Mouse (Mus musculus): ENCODE results near the gene Dip2b. TPM values are rescaled to one million over a fixed set of nuclear protein-coding genes. Genes with fewer than 3 reads are reported as not detected.

The Dip2b gene
- total RNA-seq (2015; ENCODE audit: low replicate concordance) (4.2 and 7.7 TPM in 2 replicates), total RNA-seq (2017; ENCODE audit: low replicate concordance) (2.6 and 4.2 TPM in 2 replicates)

GRCm38 (mm10) chr15:100038470-100038971, at the start of gene Dip2b:
Dip2b (plus strand) TSS chr15:100038664.
- ATAC-seq (replicated peaks; ENCODE audit: low FRiP score, poor library complexity, severe bottlenecking) = peak; percentile 94

GRCm38 (mm10) chr15:99993100-99993499, 45.4 kb upstream of the Dip2b start:
- no peak for ATAC-seq (replicated peaks; ENCODE audit: low FRiP score, poor library complexity, severe bottlenecking)

GRCm38 (mm10) chr15:99997114-99997804, 41.2 kb upstream of the Dip2b start:
- ATAC-seq (replicated peaks; ENCODE audit: low FRiP score, poor library complexity, severe bottlenecking) = no peak

- no peak for ATAC-seq (replicated peaks; ENCODE audit: low FRiP score, poor library complexity, severe bottlenecking)
These were observed 39.1 kb upstream of the Dip2b start for GRCm38 (mm10) chr15:99999390-99999789.

- ATAC-seq (replicated peaks; ENCODE audit: low FRiP score, poor library complexity, severe bottlenecking) = no peak
These were observed 33.7 kb upstream of the Dip2b start for GRCm38 (mm10) chr15:100004677-100005273.

GRCm38 (mm10) chr15:100006180-100006579, 32.3 kb upstream of the Dip2b start:
- no peak for ATAC-seq (replicated peaks; ENCODE audit: low FRiP score, poor library complexity, severe bottlenecking)

GRCm38 (mm10) chr15:100018280-100018899, 20.1 kb upstream of the Dip2b start:
- ATAC-seq (replicated peaks; ENCODE audit: low FRiP score, poor library complexity, severe bottlenecking) = no peak

- ATAC-seq (replicated peaks; ENCODE audit: low FRiP score, poor library complexity, severe bottlenecking) = no peak
These were observed 17.3 kb upstream of the Dip2b start for GRCm38 (mm10) chr15:100021175-100021574.

GRCm38 (mm10) chr15:100022923-100023322, 15.5 kb upstream of the Dip2b start:
- no peak for ATAC-seq (replicated peaks; ENCODE audit: low FRiP score, poor library complexity, severe bottlenecking)

- ATAC-seq (replicated peaks; ENCODE audit: low FRiP score, poor library complexity, severe bottlenecking) = no peak
These were observed 13.2 kb upstream of the Dip2b start for GRCm38 (mm10) chr15:100025076-100025834.

- ATAC-seq (replicated peaks; ENCODE audit: low FRiP score, poor library complexity, severe bottlenecking) = no peak
These were observed 10.3 kb upstream of the Dip2b start for GRCm38 (mm10) chr15:100028133-100028532.

- ATAC-seq (replicated peaks; ENCODE audit: low FRiP score, poor library complexity, severe bottlenecking) = no peak
These were observed 9.0 kb upstream of the Dip2b start for GRCm38 (mm10) chr15:100029497-100029896.

- no peak for ATAC-seq (replicated peaks; ENCODE audit: low FRiP score, poor library complexity, severe bottlenecking)
These were observed 8.6 kb upstream of the Dip2b start for GRCm38 (mm10) chr15:100029900-100030299.

- no peak for ATAC-seq (replicated peaks; ENCODE audit: low FRiP score, poor library complexity, severe bottlenecking)
These were observed 5.9 kb upstream of the Dip2b start for GRCm38 (mm10) chr15:100032546-100032945.

- 0 out of 2 replicates have a peak, but pooled peaks have one; percentile 6 for ATAC-seq (replicated peaks; ENCODE audit: low FRiP score, poor library complexity, severe bottlenecking)
These were observed 687 bp downstream of the Dip2b start for GRCm38 (mm10) chr15:100039001-100039701.

- ATAC-seq (replicated peaks; ENCODE audit: low FRiP score, poor library complexity, severe bottlenecking) = no peak
These were observed 2.2 kb downstream of the Dip2b start for GRCm38 (mm10) chr15:100040541-100041266.

- no peak for ATAC-seq (replicated peaks; ENCODE audit: low FRiP score, poor library complexity, severe bottlenecking)
These were observed 3.0 kb downstream of the Dip2b start for GRCm38 (mm10) chr15:100041267-100042047.

GRCm38 (mm10) chr15:100042048-100042400, 3.6 kb downstream of the Dip2b start:
- ATAC-seq (replicated peaks; ENCODE audit: low FRiP score, poor library complexity, severe bottlenecking) = no peak

Measured in erythroblast, adult 5-6 weeks (primary cell).